Mouse (Mus musculus) large intestine, adult 2 months (tissue): ENCODE measurements around the gene Ptprn. TPM values are rescaled to one million over a fixed set of nuclear protein-coding genes. Genes with fewer than 3 reads are reported as not detected.
"Not testable (repeated sequence)": the region's sequence is repeated elsewhere in the genome, so short reads cannot be mapped to it uniquely, and the experiment has no call there.

Experiments used
- DNase-seq: peaks from one replicate; pipeline ENCODE4 v3.0.0-alpha.2; 2012; ENCODE audit warnings: low read depth, low spot score
- WGBS: fragments of 180-500 bp; shearing (Covaris S2); methylation state at CpG from one replicate; pipeline ENCODE4 v1.1.7; 2018; 5-methylcytosine and 5-hydroxymethylcytosine counted together
- polyA plus RNA-seq: library from polyadenylated mRNA; depleted of rRNA; stranded (reverse); fragments of >200 nt; gene quantifications from 2 replicates; pipeline ENCODE4 v1.2.3, GENCODE M21; 2012

The Ptprn gene
- polyA plus RNA-seq, 1 experiment: 6.4 TPM

- 63% methylated on average over 16 of the region's 16 CpGs for WGBS
- DNase-seq: no peak
These were observed 10.3 kb downstream of the Ptprn start for GRCm38 (mm10) chr1:75253849-75254624.

- no peak for DNase-seq
- WGBS: 82% methylated on average over 16 of the region's 16 CpGs
These were observed 11.3 kb downstream of the Ptprn start for GRCm38 (mm10) chr1:75253029-75253428.

- 74% methylated on average over 13 of the region's 13 CpGs for WGBS
- DNase-seq: no peak
These were observed 12.0 kb downstream of the Ptprn start for GRCm38 (mm10) chr1:75252308-75252707.

GRCm38 (mm10) chr1:75251112-75251970 lies 13.0 kb downstream of the Ptprn start:
- no peak for DNase-seq
- 2% methylated on average over 21 of the region's 22 CpGs for WGBS

GRCm38 (mm10) chr1:75250498-75250897 lies 13.8 kb downstream of the Ptprn start:
- no peak for DNase-seq
- WGBS: 89% methylated on average over 3 of the region's 3 CpGs

GRCm38 (mm10) chr1:75248041-75248772 lies 16.1 kb downstream of the Ptprn start:
- 33% methylated on average over 9 of the region's 9 CpGs for WGBS
- no peak for DNase-seq

- 84% methylated on average over 16 of the region's 16 CpGs for WGBS
- no peak for DNase-seq
These were observed 17.0 kb downstream of the Ptprn start for GRCm38 (mm10) chr1:75247071-75247930.

- WGBS: 41% methylated on average over 4 of the region's 4 CpGs
- no peak for DNase-seq
These were observed 19.5 kb downstream of the Ptprn start for GRCm38 (mm10) chr1:75244836-75245235.

GRCm38 (mm10) chr1:75244175-75244826 lies 20.0 kb downstream of the Ptprn start:
- 95% methylated on average over 12 of the region's 12 CpGs for WGBS
- DNase-seq: no peak

GRCm38 (mm10) chr1:75243411-75243810 lies 20.9 kb downstream of the Ptprn start:
- DNase-seq: no peak
- WGBS: 93% methylated on average over 14 of the region's 14 CpGs

- DNase-seq: no peak
- WGBS: 89% methylated on average over 10 of the region's 10 CpGs
These were observed 24.7 kb downstream of the Ptprn start for GRCm38 (mm10) chr1:75239591-75239990.

- DNase-seq: no peak
- WGBS: under 1% methylated on average over 64 of the region's 64 CpGs
These were observed 27.9 kb downstream of the Ptprn start, which contains the start of gene Dnajb2 for GRCm38 (mm10) chr1:75236117-75237050. Gene Dnajb2, plus strand, starts transcription at chr1:75236406.

- 1% methylated on average over 8 of the region's 8 CpGs for WGBS
- DNase-seq: no peak
These were observed 29.7 kb downstream of the Ptprn start for GRCm38 (mm10) chr1:75234606-75235005.

GRCm38 (mm10) chr1:75232489-75232888 lies 31.8 kb downstream of the Ptprn start:
- DNase-seq: not testable (repeated sequence)
- 72% methylated on average over 4 of the region's 4 CpGs for WGBS

GRCm38 (mm10) chr1:75231664-75232152 lies 32.6 kb downstream of the Ptprn start, which contains the start of gene A630095N17Rik:
Gene A630095N17Rik, minus strand, starts transcription at chr1:75232102.
- DNase-seq: no peak
- WGBS: 69% methylated on average over 5 of the region's 5 CpGs

GRCm38 (mm10) chr1:75231224-75231623 lies 33.1 kb downstream of the Ptprn start:
- WGBS: 72% methylated on average over 4 of the region's 4 CpGs
- DNase-seq: no peak

- 50% methylated on average over 7 of the region's 7 CpGs for WGBS
- DNase-seq: no peak
These were observed 33.8 kb downstream of the Ptprn start for GRCm38 (mm10) chr1:75230335-75230994.
